Mouse (Mus musculus) thymus, adult 2 months (tissue): ENCODE measurements around the gene Slc25a20. TPM values are rescaled to one million over a fixed set of nuclear protein-coding genes. Genes with fewer than 3 reads are reported as not detected.

Experiments used
- DNase-seq: peaks from one replicate; pipeline ENCODE4 v3.0.0; 2021
- H3K27ac ChIP-seq: fragments of 200-500 bp; 2 replicates; pipeline ENCODE4 v1.5.1; 2012; ENCODE audit warnings: low read length, control low read depth; ENCODE audit not compliant: control insufficient read depth, insufficient read depth
- H3K27me3 ChIP-seq: fragments of 200-500 bp; 2 replicates; pipeline ENCODE4 v1.6.1; 2012; ENCODE audit warnings: mild to moderate bottlenecking, low read length, moderate library complexity, mixed read lengths; ENCODE audit not compliant: control insufficient read depth, insufficient read depth
- H3K36me3 ChIP-seq: fragments of 200-500 bp; 2 replicates; pipeline ENCODE4 v1.6.1; 2012; ENCODE audit warnings: mild to moderate bottlenecking, low read length, moderate library complexity; ENCODE audit not compliant: control insufficient read depth, insufficient read depth
- H3K4me1 ChIP-seq: fragments of 200-500 bp; replicated peaks from 2 replicates; pipeline ENCODE4 v1.6.1; 2012; ENCODE audit warnings: low read length; ENCODE audit not compliant: control insufficient read depth, insufficient read depth
- H3K4me3 ChIP-seq: fragments of 200-500 bp; 2 replicates; pipeline ENCODE4 v1.5.1; 2012; ENCODE audit warnings: mild to moderate bottlenecking, low read length, control low read depth, moderate library complexity; ENCODE audit not compliant: control insufficient read depth, insufficient read depth
- CTCF ChIP-seq: fragments of 200-500 bp; IDR thresholded peaks from 2 replicates; pipeline ENCODE4 v1.5.1; 2012; ENCODE audit warnings: mild to moderate bottlenecking, control low read depth, low read length, moderate library complexity, borderline replicate concordance; ENCODE audit not compliant: control insufficient read depth, poor library complexity, insufficient read depth; ENCODE audit errors: extremely low read depth
- POLR2A ChIP-seq: fragments of 200-500 bp; IDR thresholded peaks from 2 replicates; pipeline ENCODE4 v1.6.1; 2012; ENCODE audit warnings: mild to moderate bottlenecking, low read length, control low read depth, moderate library complexity; ENCODE audit not compliant: control insufficient read depth, poor library complexity, insufficient read depth; ENCODE audit errors: extremely low read depth
- WGBS: fragments of 180-500 bp; shearing (Covaris S2); methylation state at CpG from one replicate; pipeline ENCODE4 v1.1.7; 2018; 5-methylcytosine and 5-hydroxymethylcytosine counted together
- polyA plus RNA-seq: library from polyadenylated mRNA; depleted of rRNA; stranded (reverse); fragments of >200 nt; gene quantifications from 2 replicates; pipeline ENCODE4 v1.2.3, GENCODE M21; 2012

Slc25a20 gene
- polyA plus RNA-seq, 1 experiment = 19.8 TPM

GRCm38 (mm10) chr9:108690914-108691313, 29.0 kb downstream of the Slc25a20 start:
- no peak for TF ChIP-seq POLR2A
- TF ChIP-seq CTCF = no peak
- Histone ChIP-seq H3K27me3 (no peaks in the 10 kb centered on the region; the same call in 1 of the 2 replicates), H3K36me3 (no peaks in the 10 kb centered on the region), H3K4me3 (no peak overlapping the region), H3K4me1 (peaks cover 11% of the 10 kb centered on the region), H3K27ac (no peak overlapping the region)
- no peak for DNase-seq
- 95% methylated on average over 6 of the region's 6 CpGs for WGBS

GRCm38 (mm10) chr9:108691371-108691770, 29.5 kb downstream of the Slc25a20 start:
- no peak for TF ChIP-seq POLR2A
- no peak for TF ChIP-seq CTCF
- Histone ChIP-seq H3K27me3 (no peaks in the 10 kb centered on the region; the same call in 1 of the 2 replicates), H3K27ac (no peak overlapping the region), H3K36me3 (no peaks in the 10 kb centered on the region), H3K4me1 (peaks cover 11% of the 10 kb centered on the region), H3K4me3 (no peak overlapping the region)
- 43% methylated on average over 8 of the region's 8 CpGs for WGBS
- DNase-seq = no peak

- H3K36me3 ChIP-seq = no peaks in the 10 kb centered on the region
- peak; percentile 55 for DNase-seq
- no peak for TF ChIP-seq CTCF
- TF ChIP-seq POLR2A = no peak
- H3K27me3 ChIP-seq = no peaks in the 10 kb centered on the region; the same call in 1 of the 2 replicates
- 1% methylated on average over 41 of the region's 42 CpGs for WGBS
- no peak overlapping the region for H3K27ac ChIP-seq
- peaks cover 11% of the 10 kb centered on the region for H3K4me1 ChIP-seq
- H3K4me3 ChIP-seq = peak overlapping the region; percentile 44
Observed at GRCm38 (mm10) chr9:108691846-108692225, 29.9 kb downstream of the Slc25a20 start.

- peak; percentile 34 for DNase-seq
- no peak for TF ChIP-seq POLR2A
- no peak for TF ChIP-seq CTCF
- Histone ChIP-seq H3K27ac (no peak overlapping the region), H3K4me3 (peak overlapping the region; percentile 44), H3K4me1 (peaks cover 11% of the 10 kb centered on the region), H3K27me3 (no peaks in the 10 kb centered on the region; the same call in 1 of the 2 replicates), H3K36me3 (no peaks in the 10 kb centered on the region)
- whole genome bisulfite sequencing = under 1% methylated on average over 92 of the region's 92 CpGs
Observed at GRCm38 (mm10) chr9:108692226-108693041, 30.5 kb downstream of the Slc25a20 start.

GRCm38 (mm10) chr9:108693946-108694345, 32.1 kb downstream of the Slc25a20 start:
- Histone ChIP-seq H3K4me1 (peaks cover 9% of the 10 kb centered on the region), H3K27me3 (no peaks in the 10 kb centered on the region; the same call in 1 of the 2 replicates), H3K36me3 (no peaks in the 10 kb centered on the region), H3K4me3 (no peak overlapping the region), H3K27ac (no peak overlapping the region)
- WGBS = 88% methylated on average over 4 of the region's 4 CpGs
- no peak for DNase-seq
- TF ChIP-seq CTCF (no peak), POLR2A (no peak)

GRCm38 (mm10) chr9:108694533-108694932, 32.6 kb downstream of the Slc25a20 start:
- H3K4me3 ChIP-seq = no peak overlapping the region
- no peak for TF ChIP-seq CTCF
- TF ChIP-seq POLR2A = no peak
- DNase-seq = no peak
- no peaks in the 10 kb centered on the region; the same call in 1 of the 2 replicates for H3K27me3 ChIP-seq
- 94% methylated on average over 1 of the region's 1 CpGs for WGBS
- no peak overlapping the region for H3K27ac ChIP-seq
- H3K4me1 ChIP-seq = peaks cover 9% of the 10 kb centered on the region
- no peaks in the 10 kb centered on the region for H3K36me3 ChIP-seq
